Mouse (Mus musculus): ENCODE measurements around the gene Mtss1l.
"Not testable (repeated sequence)": the region's sequence is repeated elsewhere in the genome, so short reads cannot be mapped to it uniquely, and the experiment has no call there.

Mtss1l gene

DNA sequence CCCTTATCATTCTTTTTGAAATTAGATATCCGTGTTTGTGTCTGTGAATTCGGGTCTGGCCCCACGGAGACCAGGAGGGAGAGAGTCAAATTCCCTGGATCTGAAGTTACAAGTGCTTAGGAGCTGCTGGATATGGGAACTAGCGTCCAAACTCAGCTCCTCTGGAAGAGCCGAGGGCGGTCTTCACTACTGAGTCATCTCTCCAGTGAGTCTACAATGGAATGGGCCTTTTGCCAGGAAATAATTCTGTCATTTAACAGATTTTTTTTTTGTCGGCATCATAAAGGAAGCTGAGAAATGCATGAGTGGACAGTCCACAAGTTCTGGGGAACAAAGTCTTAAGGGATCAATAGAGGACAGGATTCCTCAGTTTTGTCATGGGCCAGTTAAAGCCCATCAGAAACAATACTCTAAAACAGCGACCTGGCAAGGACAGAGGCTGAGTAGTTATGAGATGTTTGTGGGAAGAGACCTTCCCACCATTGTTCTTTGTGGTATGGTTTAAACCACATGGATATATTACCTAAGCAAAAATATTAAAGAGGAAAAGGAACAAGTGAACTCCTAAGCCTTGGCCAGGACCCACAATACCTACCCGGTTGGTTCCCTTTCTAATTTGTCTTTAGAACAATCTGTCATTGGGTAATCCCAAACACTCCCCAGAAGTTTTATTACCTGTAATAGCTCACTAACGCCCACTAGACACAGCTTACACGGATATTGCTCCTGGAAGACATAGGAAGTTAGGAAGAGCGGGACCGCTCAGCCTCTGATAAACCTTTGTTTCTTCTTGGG lies 58.8 kb downstream of the Mtss1l start:
- no peak for DNase-seq (ENCODE audit: low read depth, low spot score)

- no peak for DNase-seq (ENCODE audit: low read depth, low spot score)
These were observed 64.1 kb downstream of the Mtss1l start for GRCm38 (mm10) chr8:110785366-110785765.

DNA sequence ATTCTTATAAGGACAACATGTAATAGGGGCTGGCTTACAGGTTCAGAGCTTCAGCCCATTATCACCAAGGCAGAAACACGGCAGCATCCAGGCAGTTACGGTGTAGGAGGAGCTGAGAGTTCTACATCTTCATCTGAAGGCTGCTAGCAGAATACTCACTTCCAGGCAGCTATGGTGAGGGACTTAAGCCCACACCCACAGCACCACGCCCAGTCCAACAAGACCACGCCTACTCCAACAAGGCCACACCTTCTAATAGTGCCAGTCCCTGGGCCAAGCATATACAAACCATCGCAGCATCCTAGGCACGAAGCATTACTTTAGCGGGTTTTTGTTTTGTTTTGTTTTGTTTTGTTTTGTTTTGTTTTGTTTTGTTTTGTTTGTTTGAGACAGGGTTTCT lies 65.2 kb downstream of the Mtss1l start:
- not testable (repeated sequence) for DNase-seq (ENCODE audit: low read depth, low spot score)

DNA sequence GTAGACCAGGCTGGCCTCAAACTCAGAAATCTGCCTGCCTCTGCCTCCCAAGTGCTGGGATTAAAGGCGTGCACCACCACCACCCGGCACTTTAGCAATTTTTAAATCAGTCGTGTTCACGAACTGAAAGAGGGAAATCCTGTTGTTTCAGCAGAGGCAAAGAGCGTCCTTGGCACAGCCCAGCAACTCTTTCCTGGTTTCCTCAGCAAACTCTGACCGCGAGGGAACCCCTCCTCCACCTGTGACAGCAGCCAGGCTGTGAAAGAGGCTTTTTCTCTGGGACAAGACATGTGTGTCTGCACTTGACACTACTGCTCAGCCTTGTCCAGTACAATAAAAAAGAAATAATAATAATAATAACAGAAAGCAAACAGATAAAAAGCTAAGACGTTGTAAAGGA lies 65.7 kb downstream of the Mtss1l start:
- no peak for DNase-seq (ENCODE audit: low read depth, low spot score)

- DNase-seq (ENCODE audit: low read depth, low spot score), result no peak
These were observed 66.2 kb downstream of the Mtss1l start for GRCm38 (mm10) chr8:110787411-110787954.

GRCm38 (mm10) chr8:110788981-110789380 lies 67.7 kb downstream of the Mtss1l start:
- no peak for DNase-seq (ENCODE audit: low read depth, low spot score)

- DNase-seq (ENCODE audit: low read depth, low spot score), result no peak
These were observed 68.3 kb downstream of the Mtss1l start for GRCm38 (mm10) chr8:110789571-110789970.

GRCm38 (mm10) chr8:110790270-110790669 lies 69.0 kb downstream of the Mtss1l start:
- DNase-seq (ENCODE audit: low read depth, low spot score), result no peak

All from CD4-positive, CD25-positive, alpha-beta regulatory T cell, adult 2 months (primary cell).